Mouse (Mus musculus) kidney, adult 18-20 months (tissue): Measurements from ENCODE around the gene Lgals4.

ENCODE experiments used
- DNase-seq: peaks from one replicate; pipeline ENCODE4 v3.0.0; 2021

Lgals4 gene

DNA sequence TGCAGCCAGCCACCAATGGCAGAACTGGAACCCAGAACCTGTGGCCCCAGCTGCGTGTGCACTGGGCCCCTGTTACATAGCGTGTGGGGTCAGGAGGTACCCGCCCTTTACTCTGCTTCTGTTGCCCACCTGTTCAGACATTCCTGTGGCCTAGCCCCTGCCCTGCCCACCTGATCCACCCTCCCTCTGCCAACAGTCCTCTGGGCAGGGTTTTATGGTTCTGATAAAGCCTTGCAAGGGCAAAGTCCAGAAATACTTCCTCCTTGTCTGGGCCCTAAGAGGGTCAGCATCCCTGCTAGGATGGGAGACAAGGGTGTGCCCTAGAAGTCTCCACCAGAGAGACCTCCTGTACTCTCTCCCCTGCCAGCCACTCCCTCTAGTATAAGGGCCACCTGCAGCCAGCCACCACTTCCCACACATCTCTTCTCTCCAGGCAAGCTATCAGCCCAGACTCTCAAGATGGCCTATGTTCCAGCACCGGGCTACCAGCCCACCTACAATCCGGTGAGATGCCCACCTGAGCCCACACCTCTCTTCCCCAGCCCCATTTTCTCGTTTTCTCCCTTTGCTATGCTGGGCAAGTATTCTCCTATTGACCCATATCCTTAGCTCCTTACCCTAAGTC lies at the start of gene Lgals4:
Gene Lgals4, plus strand, starts transcription at position 132 of the 625 bp plus-strand sequence.
- no peak for DNase-seq

DNA sequence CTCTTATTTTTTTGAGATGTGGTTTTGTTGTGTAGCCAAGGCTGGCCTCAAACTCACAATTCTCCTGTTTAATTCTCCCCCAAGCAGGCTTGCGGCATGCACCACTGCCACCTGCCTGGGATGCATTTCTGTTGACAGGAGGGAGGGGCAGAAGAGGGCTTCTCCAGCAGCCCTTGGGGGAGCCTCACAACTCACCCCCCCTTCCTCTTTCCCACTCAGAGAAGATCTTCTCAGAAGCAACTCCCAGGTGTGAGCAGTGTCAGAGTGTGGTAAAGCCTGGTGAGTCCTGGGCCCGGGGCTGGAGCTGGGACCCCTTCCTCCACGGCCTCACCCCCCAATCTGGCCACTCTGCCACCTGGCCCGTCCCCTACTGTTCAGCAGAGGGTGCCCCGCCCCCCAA lies 48.5 kb upstream of the Lgals4 start:
- DNase-seq, result no peak

DNA sequence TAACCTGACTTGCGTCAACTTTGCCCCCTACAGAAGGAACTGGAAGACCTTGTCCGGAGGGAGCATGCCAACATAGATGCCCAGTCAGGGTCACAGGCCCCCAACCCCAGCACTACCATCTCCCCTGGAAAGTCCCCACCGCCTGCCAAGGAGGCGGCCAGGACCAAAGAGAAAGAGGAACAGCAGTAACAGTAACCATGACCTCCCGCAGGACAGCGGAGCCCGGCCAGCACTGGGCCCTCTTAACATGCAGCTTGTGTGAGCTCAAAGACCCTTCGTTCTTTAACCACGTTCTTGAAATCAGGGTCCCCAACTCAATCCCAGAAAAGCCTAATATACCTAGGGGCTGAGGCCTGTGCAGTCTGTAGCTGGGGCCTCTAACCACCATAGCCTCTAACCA lies 45.8 kb upstream of the Lgals4 start:
- no peak for DNase-seq

DNA sequence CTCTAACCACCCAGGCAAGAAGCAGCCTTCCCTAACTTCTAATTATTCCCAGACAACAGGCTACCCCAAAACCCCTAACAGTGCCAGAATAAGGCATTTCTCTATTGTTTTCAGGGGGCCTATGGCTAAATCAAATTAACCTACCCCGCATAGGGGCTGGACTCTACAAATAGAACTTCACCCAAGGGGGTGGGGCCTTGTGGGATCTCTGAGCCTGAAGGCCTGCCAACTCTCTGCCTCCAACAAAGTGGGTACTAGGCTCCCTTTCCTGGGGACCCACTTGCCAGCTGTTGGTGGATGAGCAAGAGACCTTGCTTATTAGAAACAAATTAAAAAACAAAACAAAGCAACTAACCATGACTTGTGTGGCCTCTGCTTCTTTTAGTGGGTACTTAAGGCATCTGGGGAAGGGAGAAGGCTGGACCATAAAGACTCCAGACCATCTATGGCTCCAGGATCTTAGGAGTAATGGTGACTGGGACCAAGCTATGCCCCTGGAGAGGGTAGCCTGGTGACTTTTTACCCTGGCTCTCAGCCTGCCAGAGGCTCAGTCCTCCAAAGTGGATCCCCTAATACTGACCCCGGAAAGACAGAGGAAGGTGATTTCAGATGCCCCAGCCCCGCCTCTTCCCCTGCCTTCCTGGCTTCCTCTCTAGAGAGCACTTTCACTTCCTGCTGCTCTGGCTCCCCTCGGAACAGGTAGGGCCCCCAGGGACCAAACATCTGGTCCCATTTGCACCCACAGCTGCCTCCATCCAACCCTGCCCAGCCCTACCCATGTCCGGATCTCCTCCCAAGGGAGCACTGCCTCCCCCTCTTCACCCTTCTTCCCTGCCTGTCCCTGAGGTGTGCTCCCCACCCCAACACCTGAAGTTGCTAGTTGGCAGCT lies 45.1 kb upstream of the Lgals4 start, which contains the start of gene Rinl:
Gene Rinl, plus strand, starts transcription at position 663 of the 889 bp plus-strand sequence.
- no peak for DNase-seq

DNA sequence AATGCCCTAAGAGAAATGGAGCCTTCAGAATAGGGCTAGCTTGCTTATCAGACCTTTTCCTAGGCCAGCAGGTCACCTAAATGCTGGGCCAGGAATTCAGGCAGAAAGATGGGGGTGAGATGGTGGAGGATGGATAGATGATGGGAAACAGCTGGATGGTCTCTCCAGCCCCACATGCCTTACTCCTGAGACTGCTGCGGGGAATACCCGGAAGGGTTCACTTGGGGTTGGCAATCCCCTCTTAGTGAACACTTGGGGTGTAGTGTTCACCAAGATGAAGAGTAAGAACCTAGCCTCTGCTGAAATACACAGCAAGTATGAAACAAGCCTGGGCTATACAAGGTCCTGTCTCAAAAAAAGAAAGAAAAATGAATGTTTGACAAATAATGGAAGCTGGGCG lies 44.4 kb upstream of the Lgals4 start:
- no peak for DNase-seq

DNA sequence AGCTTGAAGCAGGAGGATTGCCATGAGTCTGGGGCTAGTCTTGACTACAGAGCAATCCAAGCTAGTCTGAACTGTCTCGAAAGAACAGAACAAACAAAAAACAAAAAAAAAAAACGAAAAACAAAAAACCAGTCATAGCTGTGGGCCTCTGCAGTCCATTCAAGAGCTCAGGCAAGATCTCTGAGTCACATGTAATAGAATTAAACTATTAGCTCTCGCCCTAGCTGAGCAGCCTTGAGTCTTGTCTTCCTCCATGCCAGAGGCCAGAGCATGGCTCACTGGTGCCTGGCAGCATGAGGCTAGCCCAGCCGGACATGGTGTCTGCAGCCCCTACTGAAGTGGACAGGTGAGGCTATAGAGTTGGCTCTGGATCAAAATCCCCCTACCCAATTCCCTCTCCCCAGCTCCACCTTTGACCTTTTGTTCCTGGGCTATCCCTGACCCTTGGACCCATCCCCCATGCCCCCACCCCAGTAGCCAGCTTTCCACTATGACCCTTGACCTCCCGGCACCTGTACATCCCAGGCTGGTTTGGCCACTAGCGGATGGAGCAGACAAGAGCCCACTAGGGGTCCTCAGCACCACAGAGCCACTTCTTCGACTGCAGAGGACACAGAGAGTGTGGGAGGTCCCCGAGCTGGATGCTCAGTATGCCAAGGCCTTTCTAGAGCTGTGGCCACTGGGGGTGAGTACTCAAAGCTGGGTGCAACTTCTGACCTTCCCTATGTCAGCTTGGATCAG lies 43.4 kb upstream of the Lgals4 start:
- no peak for DNase-seq

DNA sequence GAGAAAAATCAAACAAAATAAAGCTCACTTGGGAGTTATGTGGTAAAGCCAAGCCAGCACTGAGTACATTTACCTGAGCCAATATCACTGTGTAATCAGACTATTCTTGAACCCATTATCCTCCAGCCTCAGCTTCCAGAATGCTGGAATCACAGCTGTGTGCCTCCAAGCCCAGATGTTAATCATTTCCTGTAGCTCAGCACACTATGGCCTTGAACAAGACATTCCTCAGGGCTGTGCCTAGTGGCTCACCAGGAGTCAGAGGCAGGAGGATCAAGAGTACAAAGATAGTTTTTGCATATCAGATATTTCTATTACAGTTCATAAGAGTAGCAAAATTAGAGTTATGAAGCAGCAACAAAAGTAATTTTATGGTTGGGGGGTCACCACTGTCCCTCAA lies 41.9 kb upstream of the Lgals4 start:
- no peak for DNase-seq

DNA sequence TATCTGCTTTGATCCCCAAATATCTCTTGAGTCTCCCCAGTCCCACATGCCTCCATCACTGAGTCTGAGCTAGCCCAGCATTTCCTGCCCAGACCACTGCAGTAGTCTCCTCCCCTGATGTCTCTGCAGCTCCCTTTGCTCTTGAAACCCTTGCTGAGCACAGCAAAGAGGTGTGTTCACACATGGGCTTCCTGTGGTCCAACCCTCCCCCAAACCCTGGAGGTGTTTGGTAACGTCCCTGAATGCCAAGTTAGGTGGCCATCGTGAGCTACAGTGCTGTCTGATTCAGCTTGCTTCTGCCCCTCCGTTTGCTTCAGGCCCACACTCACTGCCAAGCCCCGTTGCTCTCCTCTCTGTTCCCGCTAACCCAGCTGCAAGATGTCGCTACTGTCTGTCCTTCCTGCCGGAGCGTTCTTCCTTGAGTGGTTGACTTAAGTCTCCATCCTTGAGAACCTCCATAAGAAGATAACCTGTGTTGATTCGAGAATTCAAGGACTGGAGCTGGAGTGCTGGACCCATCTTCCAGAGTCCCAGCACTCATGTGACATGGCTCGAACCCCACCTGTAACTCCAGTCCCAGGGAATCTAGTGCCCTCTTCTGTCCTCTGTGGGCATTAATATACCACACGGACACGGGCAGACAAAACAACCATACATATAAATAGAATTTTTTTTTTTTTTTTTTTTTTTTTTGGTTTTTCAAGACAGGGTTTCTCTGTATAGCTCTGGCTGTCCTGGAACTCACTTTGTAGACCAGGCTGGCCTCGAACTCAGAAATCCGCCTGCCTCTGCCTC lies 41.1 kb upstream of the Lgals4 start:
- DNase-seq, result no peak

DNA sequence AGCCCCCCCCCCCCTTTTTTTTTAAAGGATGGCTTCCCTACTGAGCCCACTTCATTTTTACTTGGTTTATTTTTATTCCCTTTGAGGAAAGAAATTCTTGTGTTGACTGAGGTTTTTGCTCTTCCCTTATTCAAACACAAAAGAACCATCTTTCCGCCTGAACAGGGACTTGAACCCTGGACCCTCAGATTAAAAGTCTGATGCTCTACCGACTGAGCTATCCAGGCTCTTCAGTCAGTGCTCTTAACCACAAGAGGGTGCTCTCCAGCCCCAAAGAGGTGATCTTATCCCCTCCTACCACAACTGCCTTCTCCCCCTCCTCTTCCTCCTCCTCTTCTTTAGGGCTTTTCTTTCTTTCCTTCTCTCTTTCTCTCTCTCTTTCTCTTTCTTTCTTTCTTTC lies 39.8 kb upstream of the Lgals4 start:
- no peak for DNase-seq

DNA sequence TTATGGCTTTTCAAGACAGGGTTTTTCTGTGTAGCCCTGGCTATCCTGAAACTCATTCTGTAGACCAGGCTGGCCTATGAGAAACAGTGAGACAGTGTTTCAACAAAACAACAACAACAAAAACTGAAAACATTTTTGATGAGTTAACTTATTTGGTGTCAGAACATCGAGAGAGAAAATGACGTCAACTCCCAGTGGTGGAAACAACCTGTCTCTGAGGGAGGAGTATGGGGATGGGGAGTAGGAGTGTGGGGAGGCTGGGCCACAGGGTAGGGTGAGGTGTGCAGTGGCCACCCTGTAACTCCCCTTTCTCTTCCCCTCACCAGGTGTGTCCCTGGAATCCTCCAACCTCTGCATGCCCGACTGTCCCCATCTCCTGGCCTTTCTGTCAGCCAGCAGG lies 39.2 kb upstream of the Lgals4 start:
- DNase-seq, result no peak

DNA sequence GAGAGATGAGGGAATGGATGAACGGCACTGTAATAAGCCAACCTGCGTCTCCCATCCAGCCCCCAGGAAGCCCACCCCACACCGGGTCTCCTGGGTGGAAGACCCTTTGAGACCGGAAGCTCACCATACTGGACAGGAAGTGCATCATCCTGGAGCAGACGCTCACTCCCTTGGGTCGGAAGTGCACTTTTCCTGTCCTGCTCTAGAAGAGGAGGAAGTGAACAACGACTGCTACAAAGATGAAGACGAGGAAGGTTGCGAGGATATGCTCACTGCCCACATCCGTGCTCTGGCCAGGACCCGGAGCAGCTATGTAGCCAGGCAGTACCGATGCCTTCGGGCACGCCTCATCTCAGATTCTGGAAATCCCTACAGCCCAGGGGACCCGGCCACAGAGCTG lies 37.8 kb upstream of the Lgals4 start:
- no peak for DNase-seq

DNA sequence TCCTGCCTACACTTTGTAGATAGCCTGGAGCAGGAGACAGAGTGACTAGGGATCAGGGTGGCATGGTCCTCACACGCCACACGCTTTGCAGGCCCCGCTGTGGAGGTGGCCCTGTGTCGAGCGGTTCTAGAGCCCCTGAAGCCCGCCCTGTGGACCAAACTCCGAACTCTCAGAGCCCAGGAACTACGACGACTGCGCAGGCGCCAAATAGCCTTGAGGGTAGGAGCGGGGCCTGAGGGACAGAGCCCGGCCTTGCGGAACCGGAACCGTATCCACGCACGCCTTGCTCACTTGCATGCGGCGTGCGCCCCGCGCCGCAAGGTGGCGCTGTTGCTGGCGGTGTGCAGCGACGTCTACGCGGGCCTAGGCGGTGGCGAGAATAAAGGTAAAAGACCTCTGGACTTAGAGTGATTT lies 37.1 kb upstream of the Lgals4 start:
- peak; percentile 88 for DNase-seq

DNA sequence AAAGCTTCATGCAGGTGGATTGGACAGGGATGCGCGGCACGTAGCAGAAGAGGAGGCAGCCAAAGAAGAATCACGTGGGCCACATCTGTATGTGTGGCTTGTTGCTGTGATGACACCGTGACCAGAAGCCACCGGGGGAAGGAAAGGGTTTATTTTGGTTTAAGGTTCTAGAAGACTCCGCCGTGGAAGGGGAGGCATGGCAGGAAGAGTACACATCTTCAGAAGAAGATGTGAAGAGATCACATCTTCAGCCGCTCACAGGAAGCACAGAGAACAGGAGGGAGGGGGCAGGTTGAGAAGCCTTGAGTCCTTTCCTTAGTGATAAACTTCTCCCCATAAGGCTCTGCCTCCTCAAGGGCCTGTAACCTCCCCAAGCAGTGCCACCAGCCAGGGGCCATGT lies 33.7 kb upstream of the Lgals4 start:
- DNase-seq, result no peak

DNA sequence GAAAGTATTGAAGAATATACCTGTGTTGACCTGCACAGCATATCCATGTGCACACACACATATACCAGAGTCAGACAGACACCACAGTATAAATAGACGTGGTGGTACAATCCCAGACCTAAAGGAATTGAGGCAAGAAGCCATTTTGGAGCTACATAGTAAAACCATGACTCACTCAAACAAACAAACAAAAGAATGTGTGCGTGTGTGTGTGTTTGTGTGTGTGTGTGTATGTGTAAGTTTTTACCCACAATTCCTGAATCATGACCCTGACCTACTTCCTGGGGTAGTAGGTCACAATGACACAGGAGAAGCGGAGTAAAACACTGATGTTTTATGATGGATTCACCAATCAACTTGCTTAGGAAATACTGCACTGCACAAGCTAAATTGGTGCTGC lies 32.2 kb upstream of the Lgals4 start:
- no peak for DNase-seq

DNA sequence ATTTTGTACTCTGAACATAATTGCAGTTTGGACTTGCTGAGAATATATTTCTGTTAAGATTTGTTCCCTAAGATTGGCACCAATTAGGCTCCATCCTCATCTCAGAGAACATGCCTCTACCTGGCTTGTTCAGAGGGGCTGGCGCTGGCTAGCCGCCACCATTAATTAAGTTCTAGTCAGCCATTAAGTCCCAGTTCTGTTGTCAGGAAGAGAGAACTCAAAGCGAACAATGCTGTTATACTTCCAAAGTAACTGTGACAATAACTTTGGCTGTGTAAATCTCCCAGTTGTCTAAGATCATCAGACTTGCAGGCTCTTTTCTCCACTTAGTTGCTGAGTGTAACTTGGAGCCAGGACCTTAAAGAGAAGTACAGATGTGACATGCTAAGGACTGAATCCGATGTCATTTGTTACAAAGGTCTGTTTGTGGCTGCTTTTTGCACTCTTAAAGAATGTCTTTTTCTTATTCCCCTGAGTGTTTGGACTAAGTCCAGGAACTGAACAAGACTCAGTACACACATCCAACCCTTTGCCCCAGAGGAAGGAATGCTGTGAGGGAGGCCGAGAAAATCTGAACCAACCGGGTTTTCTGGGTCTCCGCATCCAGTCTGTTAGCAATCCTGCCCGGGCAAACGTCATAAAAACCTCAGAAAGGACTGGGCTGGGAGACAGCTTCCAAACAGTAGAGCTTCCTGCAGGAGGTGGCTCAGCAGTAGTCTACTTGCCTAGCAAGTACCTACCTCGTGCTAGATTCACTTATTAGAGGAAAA lies 31.6 kb upstream of the Lgals4 start:
- peak; percentile 73 for DNase-seq

DNA sequence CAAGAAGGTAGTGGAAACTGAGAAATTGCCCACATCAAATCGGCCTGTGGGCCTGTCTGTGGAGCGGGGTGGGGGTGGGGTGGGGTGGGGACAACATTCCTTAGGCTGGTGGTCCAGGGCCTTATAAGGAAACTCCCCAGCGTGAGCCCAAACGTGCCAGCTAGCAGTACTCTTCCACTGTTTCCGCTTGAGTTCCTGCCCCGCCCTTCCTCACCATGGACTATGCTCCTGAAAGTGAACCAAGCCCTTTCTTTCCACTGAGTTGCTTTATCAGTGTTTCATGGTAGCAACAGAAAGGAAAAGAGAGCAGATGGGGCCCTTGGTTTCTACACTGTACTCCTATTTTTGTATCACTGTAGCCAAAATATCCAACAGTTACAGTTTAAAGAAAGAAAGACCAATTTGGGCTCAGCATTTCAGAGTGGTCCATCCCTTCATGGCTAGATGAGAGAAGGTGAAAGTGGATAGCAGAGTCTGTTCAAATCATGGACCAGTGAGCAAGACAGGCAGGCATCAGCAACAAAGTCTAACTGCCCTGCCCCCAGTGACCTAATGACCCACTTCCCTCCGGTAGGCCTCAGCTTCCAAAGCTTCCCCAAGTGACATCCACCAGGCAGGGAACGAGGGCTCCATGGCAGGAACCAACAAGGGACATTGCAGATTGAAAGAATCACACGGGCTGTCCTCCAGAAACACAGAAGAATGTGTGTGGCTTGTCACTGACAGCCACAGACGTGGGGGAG lies 30.6 kb upstream of the Lgals4 start:
- DNase-seq, result peak; percentile 78

DNA sequence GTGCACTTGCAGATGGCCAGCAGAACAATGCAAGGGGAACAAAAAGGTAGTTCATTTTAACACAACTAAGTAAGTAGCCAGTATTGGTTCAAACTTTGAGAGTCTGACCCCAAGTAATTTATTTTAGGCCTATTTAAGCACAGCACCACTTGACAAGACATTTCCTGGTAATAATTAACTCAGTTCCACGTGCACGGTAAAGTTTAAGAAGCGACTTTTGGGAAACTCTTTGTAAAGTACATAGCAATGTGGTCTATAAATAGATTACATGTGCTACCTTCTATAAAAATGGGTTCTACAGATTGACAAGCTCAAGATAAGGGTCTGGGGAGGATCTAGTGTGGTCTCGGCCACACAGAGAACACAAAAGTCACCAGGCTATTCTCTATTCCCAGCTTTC lies 29.9 kb upstream of the Lgals4 start:
- no peak for DNase-seq

DNA sequence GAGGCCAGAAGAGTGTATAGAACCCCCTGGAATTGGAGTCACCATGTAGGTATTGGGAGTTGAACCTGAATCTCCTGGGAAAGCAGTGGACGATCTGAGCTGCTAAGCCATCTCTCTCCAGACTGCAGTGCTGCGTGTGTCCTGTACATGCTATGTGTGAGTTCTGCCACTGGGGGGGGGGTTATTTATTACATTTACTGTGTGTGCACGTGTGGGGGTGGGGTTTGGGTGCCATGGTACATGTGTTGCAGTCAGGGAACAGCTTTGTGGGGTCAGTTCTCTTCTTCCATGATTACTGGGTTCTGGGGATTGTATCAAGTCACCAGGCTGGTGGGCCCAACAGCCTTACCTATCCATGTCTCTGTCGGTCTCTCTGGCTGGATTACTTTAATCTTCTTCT lies 26.8 kb upstream of the Lgals4 start:
- no peak for DNase-seq

DNA sequence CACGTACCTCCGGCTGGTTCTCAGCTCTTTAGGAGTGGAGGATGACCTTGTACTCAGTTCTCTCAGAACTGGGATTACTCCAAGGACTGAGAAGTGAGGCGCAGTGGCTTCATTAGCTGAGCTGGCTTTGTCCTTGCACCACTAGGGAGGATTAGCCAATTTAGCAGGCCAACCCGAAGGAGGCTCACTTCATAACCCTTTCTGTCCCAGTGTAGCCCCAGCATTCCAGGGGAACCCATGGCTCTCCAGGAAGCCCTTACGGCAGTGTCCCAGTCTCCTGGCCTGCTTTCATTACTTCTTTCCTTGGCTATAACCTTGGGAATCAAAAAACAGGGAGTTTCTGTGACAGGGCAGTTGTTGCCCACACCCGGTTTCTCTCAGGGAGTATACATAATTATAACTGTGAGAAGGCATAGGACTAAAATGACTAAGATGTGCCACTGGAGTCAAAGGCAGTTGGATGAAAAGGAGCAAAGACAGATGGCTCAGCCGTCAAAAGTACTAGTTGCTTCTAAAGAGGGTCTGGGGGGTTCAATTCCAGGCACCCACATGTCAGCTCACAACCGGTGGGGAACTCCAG lies 25.9 kb upstream of the Lgals4 start:
- peak; percentile 61 for DNase-seq

DNA sequence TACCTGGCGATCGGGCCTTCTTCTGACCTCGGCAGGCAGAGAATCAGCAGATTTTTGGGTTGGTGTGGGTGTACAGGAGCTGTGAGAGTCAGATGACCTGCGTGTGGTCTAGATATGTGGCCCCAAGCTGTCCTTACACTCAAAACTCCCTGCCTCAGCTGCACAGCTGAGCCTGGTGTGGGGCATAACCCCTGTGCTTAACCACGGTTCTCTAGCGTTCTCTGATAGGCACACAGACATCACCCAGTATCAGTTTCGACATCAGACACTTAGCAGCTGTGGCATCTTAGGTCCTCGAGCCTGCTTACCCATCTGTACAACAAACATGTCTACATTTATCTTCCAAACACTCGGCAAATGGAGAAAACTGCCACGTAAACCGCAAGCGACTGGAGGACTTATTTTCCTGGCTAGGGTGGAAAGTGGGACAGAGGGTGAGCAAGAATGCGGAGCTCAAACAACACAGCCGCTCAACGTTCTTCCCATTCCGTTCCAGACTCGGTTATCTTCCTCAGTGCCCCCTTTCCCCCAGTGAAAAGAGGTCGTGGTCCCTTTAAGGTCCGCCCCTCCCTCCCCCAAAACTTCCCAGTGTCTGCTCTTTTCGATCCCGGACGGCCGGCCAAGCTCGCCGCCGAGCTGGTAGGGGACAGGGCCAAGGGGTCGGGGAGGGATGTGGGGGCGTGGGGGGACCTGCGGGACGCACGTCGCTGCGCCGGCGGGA lies 25.3 kb upstream of the Lgals4 start, which contains the start of gene Hnrnpl:
Gene Hnrnpl, plus strand, starts transcription at position 321 of the 721 bp plus-strand sequence.
- no peak for DNase-seq
